Mouse (Mus musculus) kidney, embryonic 14.5 days (tissue): ENCODE data around the gene Pls3. TPM values are rescaled to one million over a fixed set of nuclear protein-coding genes. Genes with fewer than 3 reads are reported as not detected.
A peak's percentile ranks its signal among the peaks of the same experiment; 100 is the strongest.
"Not testable (repeated sequence)": the region's sequence is repeated elsewhere in the genome, so short reads cannot be mapped to it uniquely, and the experiment has no call there.

ENCODE experiments used
- ATAC-seq: fragments of 200-750 bp; cut with Nextera tagmentation; 2 replicates; pipeline ENCODE4 v1.8.0; 2017; ENCODE audit warnings: moderate number of reproducible peaks, mild to moderate bottlenecking, moderate TSS enrichment, moderate library complexity; ENCODE audit not compliant: low FRiP score, low TSS enrichment
- H3K27ac ChIP-seq: fragments of 300-500 bp; sonication (generic); 2 replicates; pipeline ENCODE4 v1.5.1; 2014; ENCODE audit warnings: low read depth, mild to moderate bottlenecking, low read length, moderate library complexity, mixed read lengths
- H3K27me3 ChIP-seq: fragments of 300-500 bp; sonication (generic); 2 replicates; pipeline ENCODE4 v1.6.1; 2014; ENCODE audit warnings: mild to moderate bottlenecking, low read length; ENCODE audit not compliant: control insufficient read depth, insufficient read depth
- H3K36me3 ChIP-seq: fragments of 300-500 bp; sonication (generic); 2 replicates; pipeline ENCODE4 v1.6.1; 2014; ENCODE audit warnings: low read length, mixed read lengths; ENCODE audit not compliant: control insufficient read depth, insufficient read depth
- H3K4me1 ChIP-seq: fragments of 300-500 bp; sonication (generic); 2 replicates; pipeline ENCODE4 v1.6.1; 2014; ENCODE audit warnings: low read length, mixed read lengths; ENCODE audit not compliant: control insufficient read depth, insufficient read depth
- H3K4me2 ChIP-seq: fragments of 300-500 bp; sonication (generic); replicated peaks from 2 replicates; pipeline ENCODE4 v1.6.1; 2014; ENCODE audit warnings: low read depth, mild to moderate bottlenecking, low read length
- H3K4me3 ChIP-seq: fragments of 300-500 bp; sonication (generic); 2 replicates; pipeline ENCODE4 v1.5.1; 2014; ENCODE audit warnings: mild to moderate bottlenecking, low read length
- H3K9ac ChIP-seq: fragments of 300-500 bp; sonication (generic); 2 replicates; pipeline ENCODE4 v1.6.1; 2014; ENCODE audit warnings: low read depth, mild to moderate bottlenecking, low read length, moderate library complexity
- H3K9me3 ChIP-seq: fragments of 300-500 bp; sonication (generic); 2 replicates; pipeline ENCODE4 v1.6.1; 2016; ENCODE audit warnings: low read length; ENCODE audit not compliant: control insufficient read depth
- WGBS: fragments of 180-500 bp; shearing (Covaris S2); extraction: QIAGEN DNeasy Blood & Tissue Kit; methylation state at CpG from one replicate; pipeline ENCODE4 v1.1.7; 2014; 5-methylcytosine and 5-hydroxymethylcytosine counted together
- polyA plus RNA-seq: library from polyadenylated mRNA; unstranded; fragments of >200 nt; fragmentation: Nextera tagmentation; extraction: Ambion mirVana; gene quantifications from 2 replicates; pipeline ENCODE4 v1.2.1, GENCODE M21; 2014

Pls3 gene
- polyA plus RNA-seq, 1 experiment from 2014 or later = 109 TPM

GRCm38 (mm10) chrX:75814958-75815357 lies 60.0 kb downstream of the Pls3 start:
- H3K27me3 ChIP-seq = no peaks in the 10 kb centered on the region
- no peaks in the 10 kb centered on the region for H3K36me3 ChIP-seq
- H3K9ac ChIP-seq = no peak overlapping the region
- H3K9me3 ChIP-seq = no peaks in the 10 kb centered on the region
- H3K27ac ChIP-seq = no peak overlapping the region
- ATAC-seq = no peak
- H3K4me2 ChIP-seq = no peak overlapping the region
- 75% methylated on average over 2 of the region's 2 CpGs for WGBS
- H3K4me3 ChIP-seq = no peak overlapping the region
- no peaks in the 10 kb centered on the region for H3K4me1 ChIP-seq

- Histone ChIP-seq H3K4me3 (no peak overlapping the region), H3K36me3 (no peaks in the 10 kb centered on the region), H3K27me3 (no peaks in the 10 kb centered on the region), H3K27ac (no peak overlapping the region), H3K9me3 (no peaks in the 10 kb centered on the region), H3K4me1 (no peaks in the 10 kb centered on the region), H3K9ac (no peak overlapping the region), H3K4me2 (no peak overlapping the region)
- no peak for ATAC-seq
- WGBS = 83% methylated on average over 4 of the region's 4 CpGs
Measured at GRCm38 (mm10) chrX:75814123-75814522, 60.9 kb downstream of the Pls3 start.

GRCm38 (mm10) chrX:75796583-75796982 lies 78.4 kb downstream of the Pls3 start:
- no peak for ATAC-seq
- H3K4me2 ChIP-seq = no peak overlapping the region
- H3K27ac ChIP-seq = no peak overlapping the region
- peaks cover 9% of the 10 kb centered on the region; the same call in 1 of the 2 replicates for H3K36me3 ChIP-seq
- 25% methylated on average over 4 of the region's 4 CpGs for WGBS
- no peaks in the 10 kb centered on the region for H3K27me3 ChIP-seq
- no peak overlapping the region for H3K9ac ChIP-seq
- H3K4me1 ChIP-seq = no peaks in the 10 kb centered on the region
- H3K9me3 ChIP-seq = no peaks in the 10 kb centered on the region
- H3K4me3 ChIP-seq = no peak overlapping the region

GRCm38 (mm10) chrX:75779796-75780195 lies 95.2 kb downstream of the Pls3 start:
- WGBS = 89% methylated on average over 4 of the region's 4 CpGs
- no peaks in the 10 kb centered on the region for H3K27me3 ChIP-seq
- H3K9me3 ChIP-seq = no peaks in the 10 kb centered on the region
- no peak overlapping the region for H3K4me2 ChIP-seq
- H3K4me1 ChIP-seq = no peaks in the 10 kb centered on the region
- H3K9ac ChIP-seq = no peak overlapping the region
- no peaks in the 10 kb centered on the region for H3K36me3 ChIP-seq
- no peak overlapping the region for H3K4me3 ChIP-seq
- H3K27ac ChIP-seq = no peak overlapping the region
- ATAC-seq = no peak

GRCm38 (mm10) chrX:75777461-75777860 lies 97.5 kb downstream of the Pls3 start:
- H3K4me2 ChIP-seq = no peak overlapping the region
- H3K9me3 ChIP-seq = no peaks in the 10 kb centered on the region
- no peak for ATAC-seq
- H3K27ac ChIP-seq = no peak overlapping the region
- 88% methylated on average over 2 of the region's 2 CpGs for WGBS
- no peaks in the 10 kb centered on the region for H3K4me1 ChIP-seq
- no peaks in the 10 kb centered on the region for H3K27me3 ChIP-seq
- H3K9ac ChIP-seq = no peak overlapping the region
- no peaks in the 10 kb centered on the region for H3K36me3 ChIP-seq
- H3K4me3 ChIP-seq = no peak overlapping the region

GRCm38 (mm10) chrX:75764794-75765328 lies 110.1 kb downstream of the Pls3 start:
- Histone ChIP-seq H3K4me1 (no peaks in the 10 kb centered on the region), H3K4me3 (peak overlapping the region; percentile 52), H3K27me3 (no peaks in the 10 kb centered on the region), H3K27ac (peak overlapping the region; percentile 31; the same call in 1 of the 2 replicates), H3K9ac (peak overlapping the region; percentile 61; the same call in 1 of the 2 replicates), H3K9me3 (no peaks in the 10 kb centered on the region), H3K36me3 (no peaks in the 10 kb centered on the region), H3K4me2 (peak overlapping the region; percentile 35)
- peak; percentile 38; the same call in 1 of the 2 replicates for ATAC-seq
- WGBS = 36% methylated on average over 7 of the region's 7 CpGs

- H3K9ac ChIP-seq = peak overlapping the region; percentile 61
- no peaks in the 10 kb centered on the region for H3K27me3 ChIP-seq
- H3K9me3 ChIP-seq = no peaks in the 10 kb centered on the region
- peak overlapping the region; percentile 43 for H3K4me2 ChIP-seq
- H3K27ac ChIP-seq = peak overlapping the region; percentile 88
- no peaks in the 10 kb centered on the region for H3K36me3 ChIP-seq
- peak; percentile 98 for ATAC-seq
- peak overlapping the region; percentile 52 for H3K4me3 ChIP-seq
- WGBS = 17% methylated on average over 18 of the region's 19 CpGs
- no peaks in the 10 kb centered on the region for H3K4me1 ChIP-seq
Measured at GRCm38 (mm10) chrX:75764135-75764793, 110.7 kb downstream of the Pls3 start.

- not testable (repeated sequence) for H3K27me3 ChIP-seq, H3K9ac ChIP-seq, H3K36me3 ChIP-seq, H3K4me3 ChIP-seq, ATAC-seq, H3K4me2 ChIP-seq, H3K9me3 ChIP-seq, H3K27ac ChIP-seq, H3K4me1 ChIP-seq
- WGBS = 74% methylated on average over 2 of the region's 2 CpGs
Measured at GRCm38 (mm10) chrX:75759461-75759860, 115.5 kb downstream of the Pls3 start.

GRCm38 (mm10) chrX:75759036-75759435 lies 115.9 kb downstream of the Pls3 start:
- H3K4me2 ChIP-seq, H3K4me3 ChIP-seq, H3K9me3 ChIP-seq, H3K27ac ChIP-seq, ATAC-seq, H3K4me1 ChIP-seq, H3K36me3 ChIP-seq, H3K9ac ChIP-seq, H3K27me3 ChIP-seq: not testable (repeated sequence)
- WGBS = 82% methylated on average over 12 of the region's 12 CpGs
